Mouse (Mus musculus): ENCODE results near the gene Olfr721-ps1.

Olfr721-ps1 gene

GRCm38 (mm10) chr14:14400998-14401397 lies at the start of gene Olfr721-ps1:
Olfr721-ps1 (plus strand) TSS chr14:14401298.
- no peak for DNase-seq

- DNase-seq = no peak
Observed at GRCm38 (mm10) chr14:14351721-14352590, 49.1 kb upstream of the Olfr721-ps1 start.

GRCm38 (mm10) chr14:14352606-14353005 lies 48.5 kb upstream of the Olfr721-ps1 start:
- DNase-seq = no peak

GRCm38 (mm10) chr14:14353081-14353732 lies 47.9 kb upstream of the Olfr721-ps1 start:
- DNase-seq = no peak

DNA sequence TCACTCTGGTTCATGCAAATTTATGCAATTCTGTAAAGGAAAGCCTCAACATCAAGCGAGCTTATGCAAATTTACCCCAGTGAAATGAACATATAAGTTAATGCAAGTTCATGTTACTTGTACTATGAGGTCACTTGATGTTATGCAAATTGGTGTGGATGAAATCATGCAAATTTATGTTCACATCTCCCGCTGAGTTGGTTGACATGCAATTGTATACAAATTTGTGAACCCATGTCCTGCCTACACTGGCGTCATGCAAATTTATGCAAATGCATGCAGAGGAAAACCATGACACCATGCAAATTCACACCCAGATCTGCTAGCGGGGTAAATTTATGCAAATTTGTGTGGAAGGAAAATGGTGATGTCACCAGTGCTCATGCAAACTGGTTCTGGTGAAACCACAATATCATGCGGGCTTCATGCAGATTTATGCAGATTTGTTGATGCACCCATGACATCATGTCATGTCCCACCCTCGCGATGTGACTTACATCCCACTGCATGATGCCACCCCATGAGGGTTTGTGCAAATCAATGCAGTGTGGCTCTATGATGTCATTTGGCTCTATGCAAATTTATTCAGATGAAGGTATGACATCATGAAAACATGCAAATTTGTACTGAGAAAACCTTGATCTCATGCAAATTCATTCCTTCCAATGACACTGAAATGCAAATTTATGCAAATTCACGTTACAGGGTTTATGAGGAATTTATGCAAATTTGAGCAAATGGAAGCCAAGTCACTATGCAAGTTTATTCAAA lies 47.2 kb upstream of the Olfr721-ps1 start:
- no peak for DNase-seq

- DNase-seq = no peak
Observed at GRCm38 (mm10) chr14:14354511-14355359, 46.4 kb upstream of the Olfr721-ps1 start.

- DNase-seq = no peak
Observed at GRCm38 (mm10) chr14:14355360-14355646, 45.8 kb upstream of the Olfr721-ps1 start.

- no peak for DNase-seq
Observed at GRCm38 (mm10) chr14:14395535-14395934, 5.6 kb upstream of the Olfr721-ps1 start.

- no peak for DNase-seq
Observed at GRCm38 (mm10) chr14:14436078-14436658, 35.1 kb downstream of the Olfr721-ps1 start.

Data from kidney, adult 18-20 months (tissue).